In genomic region chr2:167060761-167061160, GRCm38 (mm10) we compare ENCODE assay signal across 9 mouse cellular contexts. TPM values are rescaled to one million over a fixed set of nuclear protein-coding genes. Genes with fewer than 3 reads are reported as not detected.
A peak's percentile ranks its signal among the peaks of the same experiment; 100 is the strongest.
DNase-seq lines count a peak whose midpoint lies in the region; ATAC-seq and TF ChIP-seq lines count a peak whose summit lies in the region.
"Had no signal": no experiment of that assay in that cellular context is flagged by ENCODE, and none has a peak within 500 bp of the region (broad histone marks: within the 10 kb centered on the region; RNA-seq: fewer than 3 reads in every experiment).

No protein-coding gene starts in this region.

- peaks cover 28% of the 10 kb centered on the region for H3K4me1 ChIP-seq in heart, embryonic 12.5 days (replicated peaks)
- H3K4me1 ChIP-seq in spleen, adult 2 months (ENCODE audit: control insufficient read depth, insufficient read depth, insufficient read length) = peaks cover 15% of the 10 kb centered on the region
- peaks cover 19% of the 10 kb centered on the region for H3K4me1 ChIP-seq in limb, embryonic 14.5 days (ENCODE audit: control insufficient read depth, insufficient read depth, low read length)
- H3K4me1 ChIP-seq in stomach, postnatal 0 days (replicated peaks; ENCODE audit: control insufficient read depth, insufficient read depth) = peaks cover 6% of the 10 kb centered on the region; the same call in 1 of the 2 replicates

- ATAC-seq in heart, embryonic 12.5 days (ENCODE audit: insufficient number of reproducible peaks, low FRiP score) = no peak
- ATAC-seq in limb, embryonic 14.5 days (ENCODE audit: low FRiP score, low read depth) = no peak
- ATAC-seq in stomach, postnatal 0 days (ENCODE audit: low FRiP score, low TSS enrichment) = no peak

- TF ChIP-seq EP300 in stomach, postnatal 0 days (optimal IDR thresholded peaks at IDR 0.05) = no peak

- no peak for DNase-seq in heart, adult 9 months (ENCODE audit: low spot score in 2 of 2)
- no peak for DNase-seq in spleen, adult 2 months (ENCODE audit: low read depth in 1 of 2, low spot score in 2 of 2)
- no peak for DNase-seq in spleen, postnatal 14 days (ENCODE audit: low spot score in 2 of 2)
- DNase-seq in limb, embryonic 14.5 days (ENCODE audit: low spot score) = no peak
- DNase-seq in stomach, postnatal 0 days (ENCODE audit: low spot score) = no peak
- no peak for DNase-seq in c-Kit-positive CD71-positive TER-119-positive erythroid progenitor cells, embryonic 14.5 days (ENCODE audit: low spot score)
- DNase-seq in MN1 (ENCODE audit: low spot score) = no peak
- DNase-seq: heart, postnatal 4 days had no signal

- no peaks in the 10 kb centered on the region for H3K9me3 ChIP-seq in heart, embryonic 12.5 days (replicated peaks)
- no peaks in the 10 kb centered on the region for H3K9me3 ChIP-seq in limb, embryonic 14.5 days (ENCODE audit: control insufficient read depth, low read length)
- H3K9me3 ChIP-seq in stomach, postnatal 0 days (ENCODE audit: control insufficient read depth, low read length) = no peaks in the 10 kb centered on the region

- H3K27ac ChIP-seq in heart, embryonic 12.5 days (ENCODE audit: poor library complexity, severe bottlenecking) = no peak overlapping the region
- peak overlapping the region; percentile 31 for H3K27ac ChIP-seq in spleen, adult 2 months (ENCODE audit: insufficient read depth, low read length)
- no peak overlapping the region for H3K27ac ChIP-seq in limb, embryonic 14.5 days (replicated peaks; ENCODE audit: low read depth, low read length)
- H3K27ac ChIP-seq in stomach, postnatal 0 days (replicated peaks) = peak overlapping the region; percentile 40

- peak overlapping the region; percentile 27; the same call in 1 of the 2 replicates for H3K4me2 ChIP-seq in heart, embryonic 12.5 days
- no peak overlapping the region for H3K4me2 ChIP-seq in limb, embryonic 14.5 days (replicated peaks; ENCODE audit: low read depth, low read length, severe bottlenecking)
- peak overlapping the region; percentile 78; the same call in 1 of the 2 replicates for H3K4me2 ChIP-seq in stomach, postnatal 0 days (replicated peaks; ENCODE audit: low read depth)

- H3K36me3 ChIP-seq in heart, embryonic 12.5 days = peaks cover 47% of the 10 kb centered on the region
- H3K36me3 ChIP-seq in spleen, adult 2 months (ENCODE audit: control insufficient read depth, insufficient read depth, low read length) = peaks cover 23% of the 10 kb centered on the region
- peaks cover 45% of the 10 kb centered on the region for H3K36me3 ChIP-seq in limb, embryonic 14.5 days (ENCODE audit: control insufficient read depth, insufficient read depth, low read length)
- H3K36me3 ChIP-seq in stomach, postnatal 0 days (ENCODE audit: control insufficient read depth, insufficient read depth, low read length) = peaks cover 15% of the 10 kb centered on the region

- peak overlapping the region; percentile 54 for H3K9ac ChIP-seq in heart, embryonic 12.5 days
- peak overlapping the region; percentile 26; the same call in 1 of the 2 replicates for H3K9ac ChIP-seq in limb, embryonic 14.5 days (ENCODE audit: low read depth, low read length, severe bottlenecking)
- peak overlapping the region; percentile 13; the same call in 1 of the 2 replicates for H3K9ac ChIP-seq in stomach, postnatal 0 days (ENCODE audit: low read length)

- no peak overlapping the region for H3K4me3 ChIP-seq in heart, embryonic 12.5 days
- H3K4me3 ChIP-seq in spleen, adult 2 months (ENCODE audit: extremely low read depth, insufficient read depth, insufficient read length) = no peak overlapping the region
- no peak overlapping the region for H3K4me3 ChIP-seq in limb, embryonic 14.5 days (replicated peaks; ENCODE audit: low read length)
- H3K4me3 ChIP-seq in stomach, postnatal 0 days (ENCODE audit: low read depth, low read length) = no peak overlapping the region

- no peak for TF ChIP-seq POLR2A in spleen, adult 2 months (IDR thresholded peaks at IDR 0.05; ENCODE audit: low read depth, low read length)
- TF ChIP-seq POLR2A in limb, embryonic 14.5 days (IDR thresholded peaks at IDR 0.05; ENCODE audit: borderline replicate concordance, extremely low read depth, insufficient read depth, insufficient read length) = no peak

- no peak for TF ChIP-seq CTCF in spleen, adult 2 months (IDR thresholded peaks at IDR 0.05; ENCODE audit: extremely low read depth, insufficient read depth, insufficient read length, insufficient replicate concordance)
- no peak for TF ChIP-seq CTCF in stomach, postnatal 0 days (IDR thresholded peaks at IDR 0.05; ENCODE audit: low read depth)

- H3K27me3 ChIP-seq in heart, embryonic 12.5 days (replicated peaks) = no peaks in the 10 kb centered on the region
- H3K27me3 ChIP-seq in spleen, adult 2 months (ENCODE audit: control insufficient read depth, insufficient read depth, low read length) = no peaks in the 10 kb centered on the region
- no peaks in the 10 kb centered on the region for H3K27me3 ChIP-seq in limb, embryonic 14.5 days (ENCODE audit: control insufficient read depth, insufficient read depth, low read length)
- no peaks in the 10 kb centered on the region for H3K27me3 ChIP-seq in stomach, postnatal 0 days (ENCODE audit: control insufficient read depth, insufficient read depth, low read length)

RNA-seq across cellular contexts. Expression of gene Znfx1, which starts 2.1 kb away (rescaled TPM):
- 9.8 and 10.4 TPM in 2 replicates for polyA plus RNA-seq in heart, embryonic 12.5 days (2016; fragmentation: Nextera tagmentation; extraction: Ambion mirVana)
- 29.9 and 33.9 TPM in 2 replicates for polyA plus RNA-seq in spleen, adult 2 months (2012; rRNA removed)
- polyA plus RNA-seq in limb, embryonic 14.5 days (2012; rRNA removed) = 10.6 and 11.9 TPM in 2 replicates
- polyA plus RNA-seq in limb, embryonic 14.5 days (2014; fragmentation: Nextera tagmentation; extraction: Ambion mirVana) = 7.8 and 9.5 TPM in 2 replicates
- polyA plus RNA-seq in stomach, postnatal 0 days (2015; fragmentation: Nextera tagmentation; extraction: Ambion mirVana) = 4.2 and 4.3 TPM in 2 replicates

RNA-seq across cellular contexts. Expression of gene Ddx27, which starts 45.8 kb away (rescaled TPM):
- 33.7 and 35.8 TPM in 2 replicates for polyA plus RNA-seq in heart, embryonic 12.5 days (2016; fragmentation: Nextera tagmentation; extraction: Ambion mirVana)
- polyA plus RNA-seq in spleen, adult 2 months (2012; rRNA removed) = 27.4 and 32.9 TPM in 2 replicates
- polyA plus RNA-seq in limb, embryonic 14.5 days (2012; rRNA removed) = 45.2 and 50.2 TPM in 2 replicates
- polyA plus RNA-seq in limb, embryonic 14.5 days (2014; fragmentation: Nextera tagmentation; extraction: Ambion mirVana) = 36.5 and 39.2 TPM in 2 replicates
- 21.8 and 22.0 TPM in 2 replicates for polyA plus RNA-seq in stomach, postnatal 0 days (2015; fragmentation: Nextera tagmentation; extraction: Ambion mirVana)

Comparison
In these comparisons a context has a peak if more than half of its experiments do, and no peak if none do; other contexts are left out.
1. H3K27ac ChIP-seq: peak in spleen, adult 2 months (single experiment) and stomach, postnatal 0 days (single experiment); none in heart, embryonic 12.5 days (single experiment) and limb, embryonic 14.5 days (single experiment).
2. Peak in every context shown above with its lines, with median percentiles within 50 percentile points of each other: H3K9ac ChIP-seq.